Mouse (Mus musculus) cerebellum, adult 2 months (tissue): ENCODE data around the gene Filip1l.

Experiments used
- CTCF ChIP-seq: fragments of 200-500 bp; IDR thresholded peaks from 2 replicates; pipeline ENCODE4 v1.5.1; 2011; ENCODE audit warnings: low read depth, mild to moderate bottlenecking, control low read depth, low read length, moderate library complexity, borderline replicate concordance; ENCODE audit not compliant: insufficient read depth
- POLR2A ChIP-seq: fragments of 200-500 bp; IDR thresholded peaks from 2 replicates; pipeline ENCODE4 v1.6.1; 2011; ENCODE audit warnings: low read length, control low read depth, borderline replicate concordance; ENCODE audit not compliant: insufficient read depth

- TF ChIP-seq CTCF (no peak), POLR2A (no peak)
Measured at GRCm38 (mm10) chr16:57554886-57555400, 202.1 kb downstream of the Filip1l start.
